Mouse (Mus musculus) ES-Bruce4 (cell line): ENCODE data around the gene Saa2. TPM values are rescaled to one million over a fixed set of nuclear protein-coding genes. Genes with fewer than 3 reads are reported as not detected.

Experiments
- H3K27ac ChIP-seq: 2 replicates; pipeline ENCODE4 v1.5.1; 2012; ENCODE audit warnings: low read length, inconsistent platforms; ENCODE audit not compliant: insufficient read depth
- H3K27me3 ChIP-seq: 2 replicates; pipeline ENCODE4 v1.6.1; 2012; ENCODE audit warnings: mild to moderate bottlenecking, low read length, inconsistent platforms; ENCODE audit not compliant: control insufficient read depth, poor library complexity, insufficient read depth, severe bottlenecking
- H3K36me3 ChIP-seq: 2 replicates; pipeline ENCODE4 v1.6.1; 2012; ENCODE audit warnings: inconsistent platforms, mild to moderate bottlenecking, low read length, moderate library complexity; ENCODE audit not compliant: control insufficient read depth, poor library complexity, insufficient read depth, severe bottlenecking
- H3K4me1 ChIP-seq: one replicate; pipeline ENCODE4 v1.8.1; 2011; ENCODE audit warnings: low read length; ENCODE audit not compliant: control insufficient read depth, insufficient read depth
- H3K4me3 ChIP-seq: 2 replicates; pipeline ENCODE4 v1.5.1; 2011; ENCODE audit warnings: low read depth, mild to moderate bottlenecking, low read length
- H3K9ac ChIP-seq: 2 replicates; pipeline ENCODE4 v1.6.1; 2012; ENCODE audit warnings: low read depth, mild to moderate bottlenecking, inconsistent platforms; ENCODE audit not compliant: poor library complexity, severe bottlenecking
- H3K9me3 ChIP-seq: replicated peaks from 2 replicates; pipeline ENCODE4 v1.6.1; 2012; ENCODE audit warnings: mild to moderate bottlenecking, low read length, inconsistent platforms; ENCODE audit not compliant: control insufficient read depth, poor library complexity, insufficient read depth, severe bottlenecking
- CTCF ChIP-seq: IDR thresholded peaks from one replicate; pipeline ENCODE4 v1.8.1; 2011; ENCODE audit warnings: low read depth, low read length
- EP300 ChIP-seq: IDR thresholded peaks from 2 replicates; pipeline ENCODE4 v1.6.1; 2011; ENCODE audit warnings: low read depth, low read length; ENCODE audit not compliant: insufficient read depth
- POLR2A ChIP-seq: IDR thresholded peaks from one replicate; pipeline ENCODE4 v1.8.1; 2011; ENCODE audit warnings: low read length; ENCODE audit not compliant: insufficient read depth
- polyA plus RNA-seq: library from polyadenylated mRNA; stranded (reverse); fragments of >200 nt; gene quantifications from 2 replicates; pipeline ENCODE4 v1.2.4, GENCODE M21; 2011; ENCODE audit warnings: low read depth; ENCODE audit not compliant: missing spikeins, insufficient read depth, insufficient read length

The Saa2 gene
- polyA plus RNA-seq, 1 experiment = not detected

DNA sequence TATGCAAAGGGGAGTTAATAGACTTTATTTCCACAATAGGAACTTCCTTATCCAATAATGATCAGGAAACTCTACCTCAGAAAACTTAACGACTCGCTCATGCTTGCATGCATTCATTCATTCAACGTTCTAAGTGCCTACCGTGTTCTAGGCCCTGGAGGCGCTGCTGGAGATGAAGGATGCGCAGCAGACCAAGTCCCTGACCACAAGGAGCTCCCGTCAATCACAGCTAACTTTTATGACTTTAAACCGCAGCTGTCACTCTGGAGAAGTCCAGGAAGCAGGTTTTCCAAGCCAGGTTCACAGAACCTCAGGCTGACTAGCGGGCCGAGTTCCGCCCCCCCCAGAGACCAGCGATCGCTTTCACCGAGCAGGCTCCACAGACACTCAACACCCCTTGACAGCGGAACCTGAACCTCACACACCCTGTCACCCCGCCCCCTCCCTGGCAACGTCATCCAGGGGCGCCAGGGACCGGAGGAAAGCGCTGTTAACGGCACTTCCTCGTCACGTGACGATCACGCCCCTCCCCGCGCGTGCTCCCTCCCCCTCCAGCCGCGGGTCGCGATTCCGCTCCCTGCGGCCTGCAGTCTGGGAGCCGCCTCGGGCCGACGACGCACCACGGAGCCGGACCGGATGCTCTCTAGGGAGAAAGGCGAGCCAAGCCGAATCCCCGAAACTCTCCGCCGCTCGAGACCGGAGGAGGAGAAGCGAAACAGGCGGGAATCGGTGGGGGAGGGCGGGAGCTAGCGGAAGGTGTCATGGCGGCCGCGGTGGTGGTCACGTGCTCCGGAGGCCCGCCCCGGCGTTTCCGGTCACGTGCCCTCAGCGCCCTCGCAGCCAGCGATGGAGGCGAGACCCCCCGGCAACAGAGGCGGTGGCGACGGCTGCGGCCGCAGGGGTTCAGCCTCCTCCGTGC is 44.0 kb downstream of the Saa2 start, which contains the start of the genes Hps5 and Gtf2h1:
TSS of gene Hps5 (minus strand) at position 778 of the 919 bp plus-strand sequence.
TSS of gene Gtf2h1 (plus strand) at position 817 of the 919 bp plus-strand sequence.
- Histone ChIP-seq H3K9me3 (no peaks in the 10 kb centered on the region), H3K4me3 (peak within 1 kb of the TSS; percentile 85), H3K4me1 (peaks cover 3% of the 10 kb centered on the region), H3K36me3 (peaks cover 8% of the 10 kb centered on the region), H3K27ac (no peak within 1 kb of the TSS), H3K9ac (peak within 1 kb of the TSS; percentile 74), H3K27me3 (no peaks in the 10 kb centered on the region)
- TF ChIP-seq EP300 (peak; percentile 75), CTCF (no peak)

DNA sequence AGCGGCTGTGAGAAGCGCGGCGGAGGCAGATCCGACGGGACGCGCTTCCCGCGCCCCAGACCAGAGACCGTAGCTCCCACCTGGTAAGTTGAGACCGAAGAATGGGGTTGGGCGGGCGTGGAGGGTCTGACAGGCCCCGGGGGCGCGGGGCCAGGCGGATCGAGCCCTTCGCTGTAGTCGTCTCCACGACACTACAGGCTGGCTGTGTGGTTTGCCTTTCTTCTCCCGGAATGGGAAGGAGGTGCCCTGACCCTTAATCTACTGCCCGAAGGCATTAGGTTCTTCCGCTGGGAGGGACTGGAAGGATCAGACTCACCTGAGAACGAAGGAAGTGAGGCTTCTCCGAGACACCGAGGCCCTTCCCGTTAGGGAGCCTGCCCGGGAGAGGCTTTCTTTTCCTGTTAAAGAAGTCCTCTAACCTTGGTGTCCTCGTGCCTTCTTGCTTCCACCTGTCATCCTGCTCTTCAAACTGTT is 44.7 kb downstream of the Saa2 start:
- peaks cover 3% of the 10 kb centered on the region for H3K4me1 ChIP-seq
- H3K4me3 ChIP-seq = peak overlapping the region; percentile 85
- no peak for TF ChIP-seq POLR2A
- H3K9me3 ChIP-seq = no peaks in the 10 kb centered on the region
- H3K27me3 ChIP-seq = no peaks in the 10 kb centered on the region
- H3K27ac ChIP-seq = no peak overlapping the region
- peak overlapping the region; percentile 74 for H3K9ac ChIP-seq
- H3K36me3 ChIP-seq = peaks cover 10% of the 10 kb centered on the region

DNA sequence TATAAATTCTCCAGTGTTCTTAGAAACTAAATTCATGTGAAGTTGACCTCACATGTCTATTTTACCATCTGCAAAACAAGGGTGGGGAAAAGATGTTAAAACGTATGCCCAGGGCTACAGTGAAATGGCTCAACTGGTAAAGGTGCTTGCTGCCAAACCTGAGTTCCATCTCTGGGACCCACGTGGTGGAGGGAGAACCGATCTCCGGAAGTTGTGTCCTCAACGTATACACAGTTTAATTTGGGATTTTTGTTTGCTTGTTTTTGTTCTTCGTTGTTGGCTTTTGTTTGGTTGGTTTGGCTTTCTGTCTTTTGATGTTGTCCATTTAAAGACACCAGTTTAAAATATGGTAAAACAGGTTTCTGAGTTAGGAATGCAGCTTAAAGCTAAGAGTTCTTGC is 45.2 kb downstream of the Saa2 start:
- TF ChIP-seq CTCF (no peak), POLR2A (no peak), EP300 (no peak)
- Histone ChIP-seq H3K4me1 (peaks cover 3% of the 10 kb centered on the region), H3K27me3 (no peaks in the 10 kb centered on the region), H3K27ac (no peak overlapping the region), H3K9me3 (no peaks in the 10 kb centered on the region), H3K36me3 (peaks cover 15% of the 10 kb centered on the region), H3K9ac (peak overlapping the region; percentile 74), H3K4me3 (peak overlapping the region; percentile 73)

Other genes starting within 250 kb of the Saa2 start
- 5.8 and 7.5 TPM in 2 replicates for gene Sergef, start 112.0 kb upstream of the Saa2 start, polyA plus RNA-seq
- 1.5 and 1.6 TPM in 2 replicates for gene Tph1, start 79.3 kb upstream of the Saa2 start, polyA plus RNA-seq
- 36.5 and 40.2 TPM in 2 replicates for gene Saal1, start 41.1 kb upstream of the Saa2 start, polyA plus RNA-seq
- gene Saa3, start 36.1 kb upstream of the Saa2 start, polyA plus RNA-seq = 3.2 and 3.8 TPM in 2 replicates
- gene Saa4, start 19.2 kb upstream of the Saa2 start, polyA plus RNA-seq = not detected in 2 replicates
- gene Saa1, start 8.8 kb upstream of the Saa2 start, polyA plus RNA-seq = not detected in 2 replicates
- 14.8 and 20.3 TPM in 2 replicates for gene Hps5, start 44.3 kb downstream of the Saa2 start, polyA plus RNA-seq
- gene Gtf2h1, start 44.3 kb downstream of the Saa2 start, polyA plus RNA-seq = 68.4 and 81.9 TPM in 2 replicates
- 626 and 671 TPM in 2 replicates for gene Ldha, start 89.7 kb downstream of the Saa2 start, polyA plus RNA-seq
- 0.57 and 1.3 TPM in 2 replicates for gene Ldhc, start 109.4 kb downstream of the Saa2 start, polyA plus RNA-seq
- gene Tsg101, start 168.2 kb downstream of the Saa2 start, polyA plus RNA-seq = 198 and 217 TPM in 2 replicates
- 56.6 and 64.5 TPM in 2 replicates for gene Uevld, start 206.7 kb downstream of the Saa2 start, polyA plus RNA-seq
- gene Gm9999, start 231.8 kb downstream of the Saa2 start, polyA plus RNA-seq = not detected in 2 replicates